Mouse (Mus musculus): ENCODE measurements at regions not wholly inside any gene's neighbourhood (a gene's known extent, or its start where the extent isn't known, plus 50 kb on each side); places are given as distances from the start of the nearest gene placed in this dataset.

- TF ChIP-seq POLR2A (IDR thresholded peaks at IDR 0.05; ENCODE audit: low read depth, low read length), result no peak
- TF ChIP-seq CTCF (IDR thresholded peaks at IDR 0.05; ENCODE audit: extremely low read depth, insufficient read depth, insufficient read length, insufficient replicate concordance), result no peak
Measured at GRCm38 (mm10) chrX:99603714-99604113, 132.6 kb upstream of the Pja1 start.

Measured in spleen, adult 2 months (tissue).